In the genomic region with DNA sequence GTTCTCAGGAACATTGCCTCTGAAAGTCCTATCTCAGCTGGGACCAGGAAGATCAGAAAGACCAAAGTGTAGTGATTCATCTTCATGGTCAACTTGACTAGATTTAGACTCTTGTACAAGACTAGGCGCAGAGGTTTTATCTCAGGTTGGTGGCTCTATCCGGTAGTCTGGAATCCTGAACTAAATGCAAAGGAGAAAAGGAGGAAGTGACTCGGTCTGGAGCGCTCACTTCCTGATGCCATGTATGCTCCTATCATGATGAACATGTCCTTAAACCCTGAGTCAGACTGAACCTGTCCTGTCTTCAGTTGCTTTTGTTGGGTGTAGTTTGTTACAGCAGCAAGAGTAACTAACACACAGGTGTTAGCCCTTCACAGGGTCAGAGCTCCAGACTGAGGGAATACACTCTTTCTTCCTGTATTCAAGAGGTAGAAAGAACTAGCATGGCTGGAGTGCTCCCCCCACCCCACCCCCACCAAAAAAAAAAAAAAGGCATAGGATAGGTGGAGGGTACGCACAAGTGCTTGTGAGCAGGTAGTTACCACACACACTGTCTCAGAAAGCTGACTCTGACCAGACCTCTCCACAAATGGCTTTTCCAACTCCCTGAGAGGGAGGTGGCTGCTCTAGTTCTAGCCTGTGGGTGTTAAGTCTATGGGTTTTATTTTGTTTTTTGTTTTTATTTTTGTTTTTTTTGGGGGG, we compare ENCODE assay signal across 17 mouse cellular contexts.
"Had no signal": no experiment of that assay in that cellular context is flagged by ENCODE, and none has a peak within 500 bp of the region (broad histone marks: within the 10 kb centered on the region; RNA-seq: fewer than 3 reads in every experiment).

No protein-coding gene starts in this region.

- H3K27me3 ChIP-seq: kidney, embryonic 15.5 days; limb, embryonic 15.5 days; midbrain, embryonic 12.5 days; midbrain, embryonic 15.5 days; neural tube, embryonic 12.5 days; neural tube, embryonic 15.5 days had no signal

- H3K4me2 ChIP-seq: kidney, embryonic 15.5 days; limb, embryonic 12.5 days; limb, embryonic 15.5 days; liver, embryonic 11.5 days; lung, embryonic 14.5 days; midbrain, embryonic 12.5 days; midbrain, embryonic 15.5 days; neural tube, embryonic 12.5 days; neural tube, embryonic 15.5 days had no signal

- H3K27ac ChIP-seq: kidney, embryonic 15.5 days; limb, embryonic 12.5 days; limb, embryonic 15.5 days; liver, embryonic 14.5 days; macrophage; midbrain, embryonic 12.5 days; midbrain, embryonic 15.5 days; neural tube, embryonic 12.5 days; neural tube, embryonic 15.5 days had no signal

- H3K4me3 ChIP-seq: kidney, embryonic 15.5 days; limb, embryonic 12.5 days; limb, embryonic 15.5 days; midbrain, embryonic 12.5 days; midbrain, embryonic 15.5 days; neural tube, embryonic 12.5 days; neural tube, embryonic 15.5 days had no signal

- ATAC-seq: liver, postnatal 0 days; midbrain, embryonic 15.5 days had no signal

- H3K9me3 ChIP-seq: kidney, embryonic 15.5 days; limb, embryonic 12.5 days; limb, embryonic 15.5 days; midbrain, embryonic 12.5 days; midbrain, embryonic 15.5 days; neural tube, embryonic 12.5 days; neural tube, embryonic 15.5 days had no signal

- H3K9ac ChIP-seq: kidney, embryonic 15.5 days; limb, embryonic 12.5 days; limb, embryonic 15.5 days; liver, embryonic 14.5 days; liver, postnatal 0 days; lung, embryonic 14.5 days; midbrain, embryonic 12.5 days; midbrain, embryonic 15.5 days; neural tube, embryonic 12.5 days; neural tube, embryonic 15.5 days had no signal

- H3K4me1 ChIP-seq: kidney, embryonic 15.5 days; midbrain, embryonic 15.5 days had no signal

- DNase-seq: kidney, adult 11 months; kidney, adult 8-10 months; kidney, postnatal 10 days; left cerebral cortex, postnatal 4 days; liver, postnatal 0 days; thymus, postnatal 25 days had no signal

- H3K36me3 ChIP-seq: kidney, embryonic 15.5 days; limb, embryonic 12.5 days; limb, embryonic 15.5 days; midbrain, embryonic 12.5 days; midbrain, embryonic 15.5 days; neural tube, embryonic 12.5 days; neural tube, embryonic 15.5 days had no signal
